Mouse (Mus musculus) embryonic fibroblast, embryonic 13.5 days (primary cell): Measurements from ENCODE around the gene Ripply3.

Experiments used
- CTCF ChIP-seq: IDR thresholded peaks from 2 replicates; pipeline ENCODE4 v1.5.1; 2011; ENCODE audit warnings: mild to moderate bottlenecking, control low read depth, low read length, moderate library complexity, borderline replicate concordance; ENCODE audit not compliant: insufficient read depth
- POLR2A ChIP-seq: IDR thresholded peaks from 2 replicates; pipeline ENCODE4 v1.6.1; 2011; ENCODE audit warnings: low read depth, mild to moderate bottlenecking, control low read depth, low read length, moderate library complexity

DNA sequence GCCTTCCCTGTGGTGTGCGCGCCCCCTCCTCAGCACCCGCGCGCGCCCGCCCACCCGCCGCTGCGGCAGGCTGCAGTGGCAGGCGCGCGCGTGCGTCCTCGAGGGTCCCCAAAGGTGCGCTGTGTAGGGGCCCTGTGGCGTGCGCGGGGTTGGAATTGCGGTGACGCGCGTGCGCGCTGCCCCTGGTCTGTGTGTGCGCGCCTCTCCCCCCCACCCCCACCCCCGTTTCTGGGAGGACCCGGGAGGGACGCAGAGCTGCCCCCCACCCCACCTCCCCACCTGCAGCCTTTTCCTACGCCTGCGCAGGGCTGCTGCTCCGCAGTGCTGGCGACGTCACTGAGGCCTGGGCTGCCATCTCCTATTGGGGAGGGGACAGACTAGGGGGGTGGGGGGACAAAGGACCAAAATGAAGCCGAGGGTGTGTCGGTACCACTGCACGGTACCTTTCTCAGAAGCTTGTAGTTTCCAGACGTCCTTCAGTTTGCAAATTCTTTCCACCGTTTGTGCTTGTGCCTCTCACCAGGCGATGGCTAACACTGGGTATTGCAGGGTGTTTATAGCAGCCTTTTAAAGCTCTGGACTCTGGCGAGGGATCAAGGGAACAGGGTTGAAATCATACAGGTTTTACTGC, 43.2 kb downstream of the Ripply3 start, which contains the start of gene Pigp:
- TF ChIP-seq CTCF (no peak), POLR2A (no peak)
